Mouse (Mus musculus): ENCODE data around the gene Jag2.

GRCm38 (mm10) chr12:112940238-112940637 is 10.7 kb upstream of the Jag2 start:
- TF ChIP-seq CTCF (IDR thresholded peaks at IDR 0.05; ENCODE audit: extremely low read depth, insufficient read depth, insufficient read length, insufficient replicate concordance) (no peak), POLR2A (IDR thresholded peaks at IDR 0.05; ENCODE audit: low read depth, low read length) (no peak)
